Mouse (Mus musculus) midbrain, embryonic 16.5 days (tissue): ENCODE results near the gene Prr18. TPM values are rescaled to one million over a fixed set of nuclear protein-coding genes. Genes with fewer than 3 reads are reported as not detected.
A peak's percentile ranks its signal among the peaks of the same experiment; 100 is the strongest.

Experiments used
- ATAC-seq: fragments of 200-750 bp; cut with Nextera tagmentation; 2 replicates; pipeline ENCODE4 v1.8.0; 2017; ENCODE audit warnings: moderate TSS enrichment
- H3K27ac ChIP-seq: fragments of 300-500 bp; sonication (generic); 2 replicates; pipeline ENCODE4 v1.5.1; 2014; ENCODE audit warnings: mild to moderate bottlenecking, low read length, mixed read lengths
- H3K27me3 ChIP-seq: fragments of 300-500 bp; sonication (generic); 2 replicates; pipeline ENCODE4 v1.6.1; 2014; ENCODE audit warnings: low read depth, low read length, mixed read lengths; ENCODE audit not compliant: control insufficient read depth, insufficient read depth
- H3K36me3 ChIP-seq: fragments of 300-500 bp; sonication (generic); 2 replicates; pipeline ENCODE4 v1.6.1; 2014; ENCODE audit warnings: mild to moderate bottlenecking, low read length, moderate library complexity, mixed read lengths; ENCODE audit not compliant: control insufficient read depth, insufficient read depth
- H3K4me1 ChIP-seq: fragments of 300-500 bp; sonication (generic); 2 replicates; pipeline ENCODE4 v1.6.1; 2014; ENCODE audit warnings: mild to moderate bottlenecking, low read length, mixed read lengths; ENCODE audit not compliant: control insufficient read depth, insufficient read depth
- H3K4me2 ChIP-seq: fragments of 300-500 bp; sonication (generic); 2 replicates; pipeline ENCODE4 v1.6.1; 2014; ENCODE audit warnings: mild to moderate bottlenecking, low read length, mixed read lengths
- H3K4me3 ChIP-seq: fragments of 300-500 bp; sonication (generic); 2 replicates; pipeline ENCODE4 v1.5.1; 2014; ENCODE audit warnings: low read depth, mild to moderate bottlenecking, low read length, moderate library complexity, mixed read lengths
- H3K9ac ChIP-seq: fragments of 300-500 bp; sonication (generic); 2 replicates; pipeline ENCODE4 v1.6.1; 2014; ENCODE audit warnings: low read depth, low read length, mixed read lengths
- H3K9me3 ChIP-seq: fragments of 300-500 bp; sonication (generic); replicated peaks from 2 replicates; pipeline ENCODE4 v1.6.1; 2014; ENCODE audit warnings: mild to moderate bottlenecking, low read length, mixed read lengths; ENCODE audit not compliant: control insufficient read depth, poor library complexity, severe bottlenecking
- WGBS: fragments of 180-500 bp; shearing (Covaris S2); extraction: QIAGEN DNeasy Blood & Tissue Kit; methylation state at CpG from one replicate; pipeline ENCODE4 v1.1.7; 2014; 5-methylcytosine and 5-hydroxymethylcytosine counted together
- polyA plus RNA-seq: library from polyadenylated mRNA; unstranded; fragments of >200 nt; fragmentation: Nextera tagmentation; extraction: Ambion mirVana; gene quantifications from 2 replicates; pipeline ENCODE4 v1.2.1, GENCODE M21; 2015

The Prr18 gene
- polyA plus RNA-seq, 1 experiment from 2014 or later = 17.8 TPM

DNA sequence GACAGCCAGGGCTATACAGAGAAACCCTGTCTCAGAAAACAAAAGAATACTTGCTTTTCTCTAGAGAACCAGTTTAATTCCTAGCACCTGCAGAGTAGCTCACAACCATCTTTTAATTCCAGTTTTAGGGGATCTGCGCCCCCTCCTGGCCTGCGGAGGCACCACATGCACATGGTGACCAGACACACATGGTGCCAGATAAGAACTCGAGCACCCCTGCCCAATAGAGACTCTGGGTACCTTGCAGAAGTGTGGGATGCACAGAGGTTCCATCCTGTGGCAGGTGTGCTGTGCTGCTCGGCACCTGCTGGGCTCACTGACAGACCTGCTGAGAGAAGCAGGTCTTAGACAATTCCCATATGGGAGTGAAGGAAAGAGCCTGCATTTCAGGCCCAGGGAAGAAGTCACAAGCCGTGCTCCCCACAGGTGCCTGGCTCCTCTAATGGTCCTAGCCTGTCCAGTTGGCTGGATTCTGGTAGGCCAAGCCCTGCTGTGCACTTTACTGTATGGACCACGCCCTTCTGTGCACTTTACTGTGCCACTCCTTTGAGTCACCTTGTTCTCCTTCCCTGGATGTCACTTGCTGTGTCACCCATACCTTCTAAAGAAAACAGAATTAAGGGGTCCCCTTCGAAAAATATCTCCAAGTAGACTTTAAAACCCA is 8.6 kb upstream of the Prr18 start:
- WGBS = 73% methylated on average over 7 of the region's 7 CpGs
- H3K36me3 ChIP-seq = peaks cover 15% of the 10 kb centered on the region
- H3K27me3 ChIP-seq = no peaks in the 10 kb centered on the region
- no peak for ATAC-seq
- H3K27ac ChIP-seq = no peak overlapping the region
- no peak overlapping the region for H3K4me3 ChIP-seq
- H3K9me3 ChIP-seq = no peaks in the 10 kb centered on the region
- no peak overlapping the region for H3K9ac ChIP-seq
- H3K4me2 ChIP-seq = no peak overlapping the region
- H3K4me1 ChIP-seq = no peaks in the 10 kb centered on the region

DNA sequence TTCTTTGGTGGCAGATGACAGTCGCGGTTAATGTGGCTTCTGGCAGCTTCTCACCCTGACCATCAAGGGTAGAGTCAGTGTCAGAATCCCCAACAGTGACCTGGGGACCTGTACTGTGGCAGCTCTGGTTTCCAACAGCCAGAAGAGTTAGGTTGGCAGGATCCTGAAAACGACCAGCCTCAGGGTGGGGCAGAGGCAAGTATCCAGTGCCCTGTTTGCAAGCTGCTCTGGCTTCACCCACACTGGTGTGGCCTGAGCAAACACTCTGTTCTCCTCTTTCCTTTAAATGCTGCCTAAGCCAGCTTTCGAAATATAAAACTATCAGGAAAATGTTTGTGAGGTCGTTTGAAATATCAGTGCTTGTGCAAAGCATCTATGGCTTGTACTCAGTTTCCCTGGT is 6.7 kb upstream of the Prr18 start:
- no peaks in the 10 kb centered on the region for H3K27me3 ChIP-seq
- no peak overlapping the region for H3K27ac ChIP-seq
- no peaks in the 10 kb centered on the region for H3K4me1 ChIP-seq
- peaks cover 13% of the 10 kb centered on the region for H3K36me3 ChIP-seq
- H3K4me3 ChIP-seq = no peak overlapping the region
- ATAC-seq = no peak
- no peaks in the 10 kb centered on the region for H3K9me3 ChIP-seq
- no peak overlapping the region for H3K9ac ChIP-seq
- no peak overlapping the region for H3K4me2 ChIP-seq
- WGBS = 76% methylated on average over 5 of the region's 5 CpGs

DNA sequence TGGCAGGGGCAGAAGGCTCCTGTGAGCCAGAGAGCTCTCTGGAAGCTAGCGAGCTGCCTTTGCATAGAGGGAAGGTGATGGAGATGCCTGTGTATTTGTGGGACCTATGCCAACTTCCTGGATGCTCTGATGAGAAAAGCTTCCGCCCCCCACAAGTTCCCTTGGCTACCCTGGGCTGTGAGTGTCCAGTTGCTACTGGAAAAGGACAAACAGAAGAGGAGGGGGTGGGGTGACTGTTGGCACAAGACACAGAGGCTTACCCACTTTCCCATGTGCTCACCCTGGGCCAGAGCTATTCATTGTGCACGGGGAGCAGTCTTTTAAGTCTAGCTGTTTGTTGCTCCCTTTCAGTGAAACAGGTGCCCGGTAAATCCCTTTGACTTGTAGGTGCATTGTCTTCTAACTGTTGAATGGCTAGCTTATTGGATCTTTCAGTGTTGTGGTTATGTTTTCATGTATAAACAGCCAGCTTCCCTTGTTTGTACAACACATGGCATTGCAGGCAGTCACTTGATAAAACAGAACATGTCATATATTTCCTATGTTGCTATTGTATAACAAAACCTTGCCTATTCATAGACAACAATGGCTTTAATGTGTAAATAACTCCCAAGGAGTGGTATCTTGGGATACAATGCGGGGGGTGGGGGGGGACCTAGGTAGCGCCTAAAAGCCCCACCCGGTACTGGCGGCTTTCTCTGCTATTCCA is 2.6 kb downstream of the Prr18 start:
- H3K4me2 ChIP-seq = peak overlapping the region; percentile 98
- H3K4me1 ChIP-seq = peaks cover 38% of the 10 kb centered on the region
- WGBS = 8% methylated on average over 8 of the region's 8 CpGs
- no peaks in the 10 kb centered on the region for H3K9me3 ChIP-seq
- H3K9ac ChIP-seq = peak overlapping the region; percentile 99
- no peaks in the 10 kb centered on the region for H3K36me3 ChIP-seq
- peak; percentile 53; the same call in 1 of the 2 replicates for ATAC-seq
- H3K27me3 ChIP-seq = no peaks in the 10 kb centered on the region
- peak overlapping the region; percentile 81 for H3K4me3 ChIP-seq
- H3K27ac ChIP-seq = peak overlapping the region; percentile 98

DNA sequence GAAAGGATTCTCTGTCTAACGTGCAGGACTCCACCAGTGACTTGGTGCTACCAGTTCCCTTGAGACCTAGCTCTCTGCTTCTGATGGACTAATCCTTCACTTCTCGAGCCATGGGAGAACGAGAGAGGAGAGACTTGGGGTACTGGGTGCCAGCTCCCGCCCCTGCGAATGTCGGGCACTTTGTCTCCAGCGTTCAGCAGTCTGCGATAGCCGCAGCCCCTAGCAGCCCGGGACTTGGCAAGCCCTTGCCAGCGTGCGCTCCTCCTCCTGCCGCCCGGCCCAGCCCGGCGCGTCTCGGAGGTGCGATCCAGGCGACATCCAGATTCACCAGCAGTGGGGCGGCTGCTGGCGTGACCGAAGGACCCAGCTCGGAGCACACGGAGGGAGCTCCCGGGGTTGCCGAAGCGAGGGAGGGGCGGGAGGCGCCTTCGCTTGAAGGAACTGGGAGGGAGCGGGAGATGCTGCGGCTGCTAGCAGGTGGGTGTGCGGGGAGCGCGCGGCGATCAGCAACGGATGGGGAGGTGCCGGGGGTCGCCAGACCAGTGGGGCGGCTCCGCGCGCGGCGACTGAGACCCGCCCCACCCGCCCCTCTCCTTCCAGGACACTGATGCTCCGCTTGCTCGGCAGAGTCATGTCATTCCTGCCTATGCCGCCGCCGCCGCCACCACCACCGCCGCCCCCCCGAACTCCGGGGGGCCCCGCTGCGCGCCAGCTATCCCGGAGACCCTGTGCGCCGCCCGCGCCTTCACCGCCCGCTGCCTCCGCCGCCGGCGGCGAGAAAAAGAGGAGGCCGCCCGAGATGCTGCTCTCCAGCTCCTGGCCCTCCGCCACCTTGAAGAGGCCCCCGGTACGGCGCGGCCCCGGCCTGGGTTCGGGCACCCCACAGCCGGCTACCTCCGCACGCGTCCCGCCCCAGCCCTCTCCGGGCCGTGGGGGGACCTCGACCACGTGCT is 3.4 kb downstream of the Prr18 start:
- peak overlapping the region; percentile 98 for H3K27ac ChIP-seq
- no peaks in the 10 kb centered on the region for H3K36me3 ChIP-seq
- H3K27me3 ChIP-seq = no peaks in the 10 kb centered on the region
- H3K4me3 ChIP-seq = peak overlapping the region; percentile 81
- H3K4me2 ChIP-seq = peak overlapping the region; percentile 98
- peaks cover 38% of the 10 kb centered on the region for H3K4me1 ChIP-seq
- H3K9ac ChIP-seq = peak overlapping the region; percentile 99
- WGBS = under 1% methylated on average over 57 of the region's 92 CpGs
- peak; percentile 86 for ATAC-seq
- no peaks in the 10 kb centered on the region for H3K9me3 ChIP-seq

DNA sequence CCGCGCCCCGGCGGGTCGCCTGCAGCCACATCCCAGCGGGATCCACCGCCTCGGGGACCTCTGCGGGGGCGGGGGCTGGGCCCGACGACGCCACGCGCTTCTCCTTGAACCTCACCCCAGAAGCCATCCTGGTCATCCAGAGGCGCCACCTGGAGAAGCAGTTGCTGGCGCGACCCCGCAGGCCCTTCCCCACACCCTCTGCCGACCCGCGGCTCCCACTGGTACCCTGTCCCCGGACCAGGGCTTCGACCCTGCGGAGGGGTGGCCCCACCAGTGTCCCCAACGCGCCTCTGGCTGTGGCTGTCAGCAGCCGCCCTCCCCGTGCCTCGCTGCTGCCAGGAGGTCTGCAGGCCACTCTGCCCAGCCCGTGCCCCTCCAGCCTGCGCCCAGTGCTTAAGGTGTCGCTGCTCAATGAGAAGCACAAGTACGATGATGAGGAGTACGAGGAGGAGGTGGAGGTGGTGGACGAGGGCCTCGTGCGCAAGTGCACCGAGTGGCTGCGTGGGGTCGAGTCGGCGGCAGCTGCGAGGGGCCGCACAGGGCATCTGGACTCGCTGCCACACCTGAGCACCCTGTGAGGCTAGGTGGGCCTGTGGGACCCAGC is 4.2 kb downstream of the Prr18 start:
- 6% methylated on average over 43 of the region's 46 CpGs for whole genome bisulfite sequencing
- Histone ChIP-seq H3K4me3 (peak overlapping the region; percentile 81), H3K27ac (peak overlapping the region; percentile 98), H3K27me3 (no peaks in the 10 kb centered on the region), H3K36me3 (no peaks in the 10 kb centered on the region), H3K4me2 (peak overlapping the region; percentile 98), H3K4me1 (peaks cover 38% of the 10 kb centered on the region), H3K9me3 (no peaks in the 10 kb centered on the region), H3K9ac (peak overlapping the region; percentile 99)
- peak; percentile 44 for ATAC-seq

DNA sequence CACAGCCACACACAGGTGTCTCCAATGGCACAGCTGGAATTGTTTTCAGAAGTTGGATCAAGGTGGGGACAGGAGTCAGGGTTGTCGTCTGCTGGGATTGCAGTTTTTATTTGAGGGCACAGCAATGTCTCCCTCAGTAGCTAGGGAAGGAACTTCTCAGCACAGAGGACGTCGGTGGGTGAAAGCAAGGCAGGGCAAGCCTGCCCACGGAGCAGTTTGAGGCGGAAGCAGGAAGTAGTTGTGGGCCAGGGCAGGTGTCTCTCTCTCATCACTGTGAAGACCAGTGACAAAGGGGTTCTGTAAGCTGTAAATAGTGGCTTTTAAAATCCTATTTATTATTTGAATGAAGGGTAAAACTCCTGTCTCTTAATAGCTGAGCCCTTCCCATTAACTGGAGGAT is 5.4 kb downstream of the Prr18 start:
- ATAC-seq = no peak
- WGBS = 34% methylated on average over 5 of the region's 5 CpGs
- H3K4me1 ChIP-seq = peaks cover 38% of the 10 kb centered on the region

DNA sequence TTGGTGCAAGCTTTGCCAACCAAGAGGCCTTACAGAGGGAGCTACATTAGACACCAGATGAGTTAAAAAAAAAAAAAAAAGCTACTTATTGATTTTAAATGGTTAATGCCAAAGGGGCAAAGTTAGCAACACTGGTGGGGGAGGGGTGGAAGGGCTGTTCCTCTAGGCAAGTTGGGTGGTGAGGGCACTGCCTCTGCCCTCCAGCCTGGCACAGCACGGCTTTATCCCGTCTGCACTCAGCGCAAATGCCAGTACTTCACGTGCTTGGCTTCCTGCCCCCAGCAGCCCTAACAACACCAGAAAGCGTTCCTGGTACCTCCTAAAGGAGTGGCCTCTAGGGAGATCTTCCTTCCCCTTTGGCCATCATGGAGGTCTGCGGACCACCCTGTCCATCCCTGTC is 6.2 kb downstream of the Prr18 start:
- ATAC-seq = no peak
- WGBS = 56% methylated on average over 6 of the region's 6 CpGs
- H3K27me3 ChIP-seq = no peaks in the 10 kb centered on the region
- H3K36me3 ChIP-seq = no peaks in the 10 kb centered on the region
- H3K4me3 ChIP-seq = peak overlapping the region; percentile 16
- no peak overlapping the region for H3K27ac ChIP-seq
- peak overlapping the region; percentile 98 for H3K4me2 ChIP-seq
- peaks cover 38% of the 10 kb centered on the region for H3K4me1 ChIP-seq
- H3K9ac ChIP-seq = peak overlapping the region; percentile 47; the same call in 1 of the 2 replicates
- no peaks in the 10 kb centered on the region for H3K9me3 ChIP-seq

More for the DNA sequence above, 5.4 kb downstream of the Prr18 start:
- H3K9me3 ChIP-seq = no peaks in the 10 kb centered on the region
- no peaks in the 10 kb centered on the region for H3K27me3 ChIP-seq
- no peaks in the 10 kb centered on the region for H3K36me3 ChIP-seq
- H3K4me2 ChIP-seq = peak overlapping the region; percentile 98
- H3K9ac ChIP-seq = peak overlapping the region; percentile 32
- no peak overlapping the region for H3K27ac ChIP-seq
- H3K4me3 ChIP-seq = peak overlapping the region; percentile 81

DNA sequence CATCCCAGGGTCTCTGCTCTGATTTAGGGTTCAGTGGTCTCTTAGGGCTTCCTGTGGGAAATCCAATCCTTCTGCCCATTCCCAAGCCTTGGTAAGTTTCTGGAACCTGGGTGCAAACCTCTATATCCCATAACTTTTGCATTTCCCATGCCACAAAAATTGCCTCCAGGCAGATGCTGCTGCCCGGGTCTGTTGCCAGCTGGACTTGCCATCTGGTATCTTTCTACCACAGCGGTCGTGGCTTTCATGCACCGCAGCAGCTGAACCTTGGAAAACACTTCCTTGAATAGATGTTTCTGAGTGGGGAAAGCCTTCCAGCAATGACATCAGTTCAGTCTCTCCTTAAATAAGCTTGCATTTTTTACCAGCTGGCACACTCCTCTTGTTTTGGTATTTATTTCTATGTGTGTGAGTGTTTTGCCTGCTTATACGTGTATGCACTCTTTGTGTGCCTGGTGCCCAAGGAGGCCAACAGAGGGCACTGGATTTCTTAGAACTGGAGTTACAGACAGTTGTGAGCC is 10.6 kb downstream of the Prr18 start:
- H3K9ac ChIP-seq = no peak overlapping the region
- H3K4me2 ChIP-seq = no peak overlapping the region
- H3K27me3 ChIP-seq = no peaks in the 10 kb centered on the region
- WGBS = 75% methylated on average over 5 of the region's 5 CpGs
- no peak overlapping the region for H3K4me3 ChIP-seq
- H3K27ac ChIP-seq = no peak overlapping the region
- H3K36me3 ChIP-seq = no peaks in the 10 kb centered on the region
- H3K9me3 ChIP-seq = no peaks in the 10 kb centered on the region
- ATAC-seq = no peak
- H3K4me1 ChIP-seq = peaks cover 9% of the 10 kb centered on the region
